Mouse (Mus musculus) thymus, adult 2 months (tissue): ENCODE measurements around the gene Wnt7a. TPM values are rescaled to one million over a fixed set of nuclear protein-coding genes. Genes with fewer than 3 reads are reported as not detected.

Experiments
- DNase-seq: peaks from one replicate; pipeline ENCODE4 v3.0.0; 2021
- H3K27ac ChIP-seq: fragments of 200-500 bp; 2 replicates; pipeline ENCODE4 v1.5.1; 2012; ENCODE audit warnings: low read length, control low read depth; ENCODE audit not compliant: control insufficient read depth, insufficient read depth
- H3K27me3 ChIP-seq: fragments of 200-500 bp; 2 replicates; pipeline ENCODE4 v1.6.1; 2012; ENCODE audit warnings: mild to moderate bottlenecking, low read length, moderate library complexity, mixed read lengths; ENCODE audit not compliant: control insufficient read depth, insufficient read depth
- H3K36me3 ChIP-seq: fragments of 200-500 bp; 2 replicates; pipeline ENCODE4 v1.6.1; 2012; ENCODE audit warnings: mild to moderate bottlenecking, low read length, moderate library complexity; ENCODE audit not compliant: control insufficient read depth, insufficient read depth
- H3K4me1 ChIP-seq: fragments of 200-500 bp; replicated peaks from 2 replicates; pipeline ENCODE4 v1.6.1; 2012; ENCODE audit warnings: low read length; ENCODE audit not compliant: control insufficient read depth, insufficient read depth
- H3K4me3 ChIP-seq: fragments of 200-500 bp; 2 replicates; pipeline ENCODE4 v1.5.1; 2012; ENCODE audit warnings: mild to moderate bottlenecking, low read length, control low read depth, moderate library complexity; ENCODE audit not compliant: control insufficient read depth, insufficient read depth
- CTCF ChIP-seq: fragments of 200-500 bp; IDR thresholded peaks from 2 replicates; pipeline ENCODE4 v1.5.1; 2012; ENCODE audit warnings: mild to moderate bottlenecking, control low read depth, low read length, moderate library complexity, borderline replicate concordance; ENCODE audit not compliant: control insufficient read depth, poor library complexity, insufficient read depth; ENCODE audit errors: extremely low read depth
- POLR2A ChIP-seq: fragments of 200-500 bp; IDR thresholded peaks from 2 replicates; pipeline ENCODE4 v1.6.1; 2012; ENCODE audit warnings: mild to moderate bottlenecking, low read length, control low read depth, moderate library complexity; ENCODE audit not compliant: control insufficient read depth, poor library complexity, insufficient read depth; ENCODE audit errors: extremely low read depth
- WGBS: fragments of 180-500 bp; shearing (Covaris S2); methylation state at CpG from one replicate; pipeline ENCODE4 v1.1.7; 2018; 5-methylcytosine and 5-hydroxymethylcytosine counted together
- polyA plus RNA-seq: library from polyadenylated mRNA; depleted of rRNA; stranded (reverse); fragments of >200 nt; gene quantifications from 2 replicates; pipeline ENCODE4 v1.2.3, GENCODE M21; 2012

Wnt7a gene
- polyA plus RNA-seq, 1 experiment: 0.04 TPM

DNA sequence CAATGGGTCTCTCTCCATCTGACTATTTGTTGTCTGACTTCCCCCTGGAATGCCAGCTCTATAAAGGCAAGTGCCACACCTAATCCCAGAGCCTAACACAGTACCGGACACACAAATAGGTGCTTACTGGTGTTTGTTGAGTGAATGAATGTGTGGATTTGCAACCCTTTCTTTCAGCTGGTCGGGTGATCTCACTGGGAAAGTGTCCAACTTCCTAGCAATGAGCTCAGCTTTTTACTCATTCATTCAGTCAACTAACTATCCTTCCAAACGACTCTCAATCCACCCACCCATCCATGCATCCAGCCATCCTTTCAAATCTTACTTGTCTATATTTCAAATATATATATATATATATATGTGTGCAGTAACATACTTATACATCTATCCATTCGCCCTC, 31.3 kb downstream of the Wnt7a start:
- 82% methylated on average over 4 of the region's 4 CpGs for WGBS
- Histone ChIP-seq H3K27ac (no peak overlapping the region), H3K36me3 (no peaks in the 10 kb centered on the region), H3K4me3 (no peak overlapping the region), H3K4me1 (no peaks in the 10 kb centered on the region), H3K27me3 (no peaks in the 10 kb centered on the region)
- DNase-seq: no peak
- TF ChIP-seq POLR2A (no peak), CTCF (no peak)

DNA sequence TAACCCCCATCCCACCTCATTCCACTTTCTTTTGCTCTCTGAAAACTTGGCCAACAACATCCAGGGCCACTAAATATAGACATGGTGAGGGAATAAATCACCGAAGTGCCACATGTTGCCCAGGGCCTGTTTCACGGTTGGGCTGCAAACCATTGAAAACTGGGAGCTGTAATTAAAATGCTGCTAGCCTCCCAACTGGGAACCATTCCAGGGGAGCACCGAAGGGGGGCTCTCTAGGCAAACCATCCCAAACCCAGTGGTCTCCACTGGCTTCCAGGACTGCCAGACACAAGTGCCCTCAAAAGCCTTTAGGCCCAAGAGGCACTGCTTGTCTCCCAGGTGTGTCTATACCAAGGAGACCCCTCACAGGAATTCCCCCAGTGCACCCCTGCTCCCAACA, 31.9 kb downstream of the Wnt7a start:
- H3K4me3 ChIP-seq: no peak overlapping the region
- H3K27me3 ChIP-seq: no peaks in the 10 kb centered on the region
- no peaks in the 10 kb centered on the region for H3K36me3 ChIP-seq
- 76% methylated on average over 3 of the region's 3 CpGs for WGBS
- no peak for DNase-seq
- no peak for TF ChIP-seq POLR2A
- no peak for TF ChIP-seq CTCF
- H3K4me1 ChIP-seq: no peaks in the 10 kb centered on the region
- no peak overlapping the region for H3K27ac ChIP-seq

DNA sequence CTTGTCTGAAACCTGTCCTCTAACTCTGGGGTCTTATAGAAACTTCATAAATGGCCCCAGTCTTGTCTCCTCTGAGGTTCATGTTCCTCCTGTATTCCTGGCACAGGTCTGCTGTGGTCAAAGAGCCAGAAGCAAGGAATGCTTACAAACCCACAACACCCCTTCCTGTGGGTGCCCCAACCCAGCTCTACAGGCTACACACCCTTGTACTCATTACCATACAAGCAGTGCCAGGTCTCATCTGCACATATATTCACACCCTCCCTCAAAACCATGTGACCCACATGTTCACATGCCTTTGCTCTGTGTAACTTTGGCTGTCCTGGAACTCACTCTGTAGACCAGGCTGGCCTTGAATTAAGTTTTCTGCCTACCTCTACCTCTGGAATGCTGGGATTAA, 38.2 kb downstream of the Wnt7a start:
- Histone ChIP-seq H3K36me3 (no peaks in the 10 kb centered on the region), H3K4me1 (no peaks in the 10 kb centered on the region), H3K27me3 (no peaks in the 10 kb centered on the region), H3K4me3 (no peak overlapping the region), H3K27ac (no peak overlapping the region)
- DNase-seq: no peak
- no peak for TF ChIP-seq POLR2A
- TF ChIP-seq CTCF: no peak

DNA sequence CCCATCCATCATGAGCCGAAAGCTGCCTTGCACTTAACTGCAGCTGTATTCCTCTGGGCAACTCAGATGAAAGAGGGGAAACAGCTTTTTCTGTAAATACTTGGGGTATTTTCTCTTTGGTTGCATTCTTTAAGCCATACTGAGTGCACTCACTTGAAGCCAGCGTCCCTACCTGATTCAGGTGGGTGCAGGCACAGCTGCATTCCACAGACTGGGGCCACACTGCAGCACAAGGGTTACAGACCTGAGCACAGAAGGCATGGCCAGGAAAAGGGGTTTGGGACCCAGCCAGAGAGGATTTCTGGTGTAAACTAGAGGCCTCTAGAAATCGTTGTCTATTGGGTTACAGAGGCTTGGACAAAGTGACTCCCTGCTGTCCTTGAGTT, 38.6 kb downstream of the Wnt7a start:
- DNase-seq: no peak
- Histone ChIP-seq H3K4me3 (no peak overlapping the region), H3K36me3 (no peaks in the 10 kb centered on the region), H3K4me1 (no peaks in the 10 kb centered on the region), H3K27me3 (no peaks in the 10 kb centered on the region), H3K27ac (no peak overlapping the region)
- TF ChIP-seq CTCF (no peak), POLR2A (no peak)
- WGBS: 32% methylated on average over 3 of the region's 3 CpGs

DNA sequence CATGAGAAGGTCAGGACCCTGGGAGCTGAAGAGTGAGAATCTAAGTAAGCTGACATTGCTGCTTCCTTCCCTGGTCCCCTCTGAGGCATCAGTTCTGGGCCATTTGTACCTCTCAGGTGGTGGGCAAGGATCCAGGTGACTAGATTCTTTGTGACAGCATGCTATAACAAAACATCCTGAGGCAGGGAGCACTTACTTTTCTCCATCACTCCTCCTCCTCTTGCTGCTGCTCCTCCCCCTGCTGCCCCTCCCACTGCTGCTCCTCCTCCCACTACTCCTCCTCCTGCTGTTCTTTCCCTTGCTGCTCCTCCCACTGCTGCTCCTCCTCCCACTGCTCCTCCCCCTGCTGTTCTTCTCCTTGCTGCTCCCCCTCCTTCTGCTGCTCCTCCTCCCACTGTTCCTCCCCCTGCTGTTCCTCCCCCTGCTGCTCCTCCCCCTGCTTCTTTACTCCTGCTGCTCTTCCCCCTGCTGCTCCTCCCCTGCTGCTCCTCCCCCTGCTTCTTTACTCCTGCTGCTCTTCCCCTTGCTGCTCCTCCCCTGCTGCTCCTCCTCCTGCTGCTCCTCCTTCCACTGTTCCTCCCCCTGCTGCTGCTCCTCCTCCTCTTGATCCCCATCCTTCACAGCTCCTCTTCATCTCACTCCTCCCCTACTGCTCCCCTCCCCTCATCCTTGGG, 39.1 kb downstream of the Wnt7a start:
- H3K4me1 ChIP-seq: no peaks in the 10 kb centered on the region
- H3K27me3 ChIP-seq: no peaks in the 10 kb centered on the region
- H3K27ac ChIP-seq: no peak overlapping the region
- H3K4me3 ChIP-seq: no peak overlapping the region
- DNase-seq: no peak
- H3K36me3 ChIP-seq: no peaks in the 10 kb centered on the region
- TF ChIP-seq CTCF: no peak
- TF ChIP-seq POLR2A: no peak

DNA sequence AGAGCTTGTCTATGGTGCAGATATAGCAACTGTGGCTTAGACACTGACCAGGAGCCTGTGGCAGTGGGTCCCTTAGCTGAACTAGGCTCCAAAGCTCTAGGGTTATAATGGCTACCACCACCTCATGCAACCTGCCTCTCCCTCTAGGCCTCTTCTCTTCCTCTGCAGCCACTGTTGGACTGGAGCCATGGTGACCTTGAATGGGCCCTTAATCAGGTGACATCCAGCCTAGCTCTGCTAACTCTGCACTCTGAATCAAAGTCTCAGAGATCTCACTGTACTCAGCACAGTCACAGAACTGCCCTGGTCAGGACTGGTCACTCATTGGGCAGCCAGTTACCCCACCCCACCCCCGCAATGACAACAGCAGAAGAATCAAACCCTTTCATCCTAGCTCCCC, 44.4 kb downstream of the Wnt7a start:
- no peak overlapping the region for H3K27ac ChIP-seq
- DNase-seq: no peak
- no peak overlapping the region for H3K4me3 ChIP-seq
- no peak for TF ChIP-seq POLR2A
- H3K4me1 ChIP-seq: no peaks in the 10 kb centered on the region
- H3K36me3 ChIP-seq: no peaks in the 10 kb centered on the region
- 100% methylated on average over 1 of the region's 1 CpGs for WGBS
- no peaks in the 10 kb centered on the region for H3K27me3 ChIP-seq

DNA sequence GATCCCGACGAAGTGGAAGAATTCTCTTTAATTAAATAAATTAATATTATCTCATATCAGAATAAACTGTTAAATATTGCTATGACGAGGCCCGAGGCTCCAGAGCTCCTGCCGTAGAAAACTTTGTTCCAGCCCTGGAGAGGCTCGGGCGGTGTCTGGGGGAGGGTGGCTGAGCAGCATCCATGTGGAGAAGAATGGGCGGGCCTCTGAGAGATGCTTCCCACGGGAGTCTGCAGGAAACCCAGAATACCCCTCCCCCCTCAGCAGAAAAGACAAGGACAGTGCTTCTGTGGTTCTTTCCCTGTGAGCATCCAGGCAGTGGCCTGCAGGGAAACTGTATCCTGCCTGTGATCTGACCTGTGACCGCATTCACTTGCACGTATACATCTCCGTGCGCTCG, 45.7 kb downstream of the Wnt7a start:
- H3K36me3 ChIP-seq: no peaks in the 10 kb centered on the region
- no peak for TF ChIP-seq CTCF
- TF ChIP-seq POLR2A: no peak
- H3K4me1 ChIP-seq: no peaks in the 10 kb centered on the region
- H3K27me3 ChIP-seq: no peaks in the 10 kb centered on the region
- 92% methylated on average over 14 of the region's 14 CpGs for WGBS
- no peak overlapping the region for H3K4me3 ChIP-seq
- DNase-seq: no peak
- no peak overlapping the region for H3K27ac ChIP-seq
